Mouse (Mus musculus): ENCODE results near the gene Zfp442. TPM values are rescaled to one million over a fixed set of nuclear protein-coding genes. Genes with fewer than 3 reads are reported as not detected.
A peak's percentile ranks its signal among the peaks of the same experiment; 100 is the strongest.
"Not testable (repeated sequence)": the region's sequence is repeated elsewhere in the genome, so short reads cannot be mapped to it uniquely, and the experiment has no call there.

Zfp442 gene
- total RNA-seq (2022), result 10 to 100 TPM in 1 of 4 experiments, 1 to 10 TPM in 3; 8.3 to 10.0 (median 8.9) TPM

DNA sequence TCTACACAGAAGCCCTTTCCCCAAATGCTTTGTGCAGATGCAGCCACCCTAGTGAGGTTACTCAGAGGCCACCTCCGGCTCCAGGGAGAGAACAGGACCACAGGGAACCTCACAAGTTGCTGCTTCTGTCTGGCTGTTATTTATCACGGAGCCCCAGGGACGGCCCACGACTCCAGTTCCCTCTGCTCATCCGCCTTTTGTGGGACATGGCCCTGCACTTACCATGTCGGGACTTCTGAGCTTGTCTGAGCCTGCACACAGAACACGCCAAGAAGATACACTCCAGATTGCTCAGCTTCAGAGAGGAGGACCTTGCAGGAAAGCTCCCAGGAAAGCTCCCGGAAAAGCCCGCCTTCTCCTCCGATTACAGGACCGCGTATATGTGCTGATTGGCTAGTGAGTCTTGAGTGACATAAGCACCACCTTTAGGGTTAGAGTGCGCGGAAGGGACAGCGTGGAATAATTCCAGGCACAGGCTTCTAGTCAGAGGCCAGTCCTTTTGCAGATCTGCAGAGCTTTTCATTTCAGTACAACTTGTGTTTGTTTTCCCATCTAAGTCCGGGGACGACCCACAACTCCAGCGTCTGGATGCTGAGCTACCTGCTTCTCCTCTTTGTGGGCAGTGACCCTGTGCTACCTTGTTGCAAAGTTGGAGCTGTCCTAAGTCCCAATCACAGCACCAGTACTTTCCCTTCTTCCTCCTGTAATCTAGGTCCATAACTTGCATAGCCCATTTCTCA lies at the start of gene Zfp442:
Zfp442 (minus strand) TSS at position 307 of the 740 bp plus-strand sequence.
- DNase-seq (ENCODE audit: low spot score in 2 of 2), result peak; percentile 66 to 77

DNA sequence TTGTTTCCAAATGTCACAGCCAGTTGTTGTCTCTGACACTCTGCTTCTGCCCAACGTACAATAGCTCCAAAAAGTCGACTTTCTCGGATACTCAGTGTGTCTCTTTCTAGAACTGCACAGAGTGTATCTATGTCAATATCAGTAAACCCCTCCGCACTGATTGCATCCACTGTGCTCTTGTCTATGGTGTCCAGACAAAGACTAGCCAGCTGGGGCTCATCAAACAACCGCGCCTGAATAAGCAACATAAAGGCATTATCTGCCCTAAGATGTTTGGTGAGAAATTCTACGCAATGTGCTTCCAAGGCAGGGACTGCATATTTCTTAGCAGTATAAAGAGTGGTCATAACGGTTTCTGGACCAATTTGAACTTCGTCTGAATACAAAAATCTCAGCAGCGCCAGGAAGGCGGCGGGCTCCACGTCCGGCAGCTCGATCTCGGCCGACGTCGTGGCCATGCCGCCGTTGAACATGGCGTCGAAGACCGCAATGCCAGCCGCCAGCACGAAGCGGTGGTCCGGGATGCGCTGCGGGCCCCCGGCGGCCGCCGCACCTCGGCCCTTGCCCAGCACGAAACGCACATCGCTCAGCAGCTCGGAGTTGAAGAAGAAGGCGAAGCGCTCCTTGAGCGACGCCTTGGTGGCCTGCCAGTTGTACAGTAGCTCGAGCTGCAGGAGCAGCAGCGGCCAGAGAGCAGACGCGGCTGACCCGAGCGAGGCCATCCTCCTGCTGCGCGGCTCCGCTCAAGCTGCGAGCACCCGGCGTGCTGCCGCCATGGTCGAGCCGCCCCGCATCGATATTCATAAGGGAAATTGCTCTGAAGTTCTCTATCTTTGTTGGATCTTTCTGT lies 49.1 kb upstream of the Zfp442 start:
- not testable (repeated sequence) for DNase-seq (ENCODE audit: low spot score in 2 of 2)

DNA sequence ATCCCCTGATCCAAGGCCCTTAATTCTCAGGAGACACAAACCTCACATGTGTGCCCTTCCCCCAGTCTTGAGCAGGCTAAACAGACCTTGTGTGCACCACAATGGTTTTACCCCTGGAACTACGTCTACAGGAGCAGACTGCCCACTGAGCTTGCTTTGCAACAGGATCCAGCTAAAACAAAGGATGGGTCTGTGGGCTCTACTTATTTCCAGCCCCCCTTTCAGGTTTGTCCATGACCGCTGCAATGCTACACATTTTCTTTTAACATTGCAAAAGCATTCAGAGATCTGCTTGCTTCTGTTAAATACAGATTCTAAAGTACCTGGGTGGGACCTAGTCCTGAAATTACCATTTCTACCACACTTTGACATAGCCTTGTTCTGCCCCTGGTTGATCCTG lies 41.7 kb upstream of the Zfp442 start:
- no peak for DNase-seq (ENCODE audit: low spot score in 2 of 2)

DNA sequence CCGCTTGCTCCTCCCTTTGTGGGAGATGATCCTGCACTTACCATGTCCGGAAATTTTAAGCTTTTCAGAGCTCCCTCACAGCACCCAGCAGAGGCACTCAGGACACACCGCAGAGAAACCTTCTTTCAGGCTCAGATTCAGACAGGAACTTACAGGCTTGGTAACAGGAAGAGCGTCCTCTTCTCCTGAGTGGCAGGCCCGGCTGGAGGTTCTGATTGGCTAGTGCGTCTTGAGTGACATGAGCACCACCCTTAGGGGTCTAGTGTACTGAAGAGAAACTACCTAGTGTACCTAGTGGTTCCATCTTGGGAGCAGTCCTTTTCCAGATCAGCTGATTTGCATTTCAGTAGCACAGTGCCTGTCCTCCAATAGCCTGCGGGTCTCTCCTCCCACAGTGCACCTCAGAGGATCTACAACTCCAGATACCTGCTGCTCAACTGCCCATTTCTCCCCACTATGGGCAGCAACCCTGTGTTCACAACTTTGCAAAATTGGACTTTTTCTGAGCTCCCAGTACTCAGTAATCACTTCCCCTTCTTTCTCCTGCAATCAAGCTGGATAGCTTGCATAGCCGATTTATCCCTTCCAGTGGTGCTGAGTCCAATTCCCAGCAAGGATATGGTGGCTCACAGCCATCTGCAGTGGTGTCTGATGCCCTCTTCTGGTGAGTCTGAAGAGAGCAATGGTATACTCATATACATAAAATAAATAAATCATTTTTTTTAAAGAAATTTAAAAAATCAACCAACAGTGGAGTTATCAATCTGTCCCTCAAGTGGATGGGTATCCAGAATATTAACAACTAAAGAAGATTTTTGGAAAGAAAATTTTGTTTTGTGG lies 33.9 kb upstream of the Zfp442 start, which contains the start of gene Zfp345:
Zfp345 (minus strand) TSS at position 153 of the 840 bp plus-strand sequence.
- DNase-seq (ENCODE audit: low spot score in 2 of 2), result not testable (repeated sequence)

DNA sequence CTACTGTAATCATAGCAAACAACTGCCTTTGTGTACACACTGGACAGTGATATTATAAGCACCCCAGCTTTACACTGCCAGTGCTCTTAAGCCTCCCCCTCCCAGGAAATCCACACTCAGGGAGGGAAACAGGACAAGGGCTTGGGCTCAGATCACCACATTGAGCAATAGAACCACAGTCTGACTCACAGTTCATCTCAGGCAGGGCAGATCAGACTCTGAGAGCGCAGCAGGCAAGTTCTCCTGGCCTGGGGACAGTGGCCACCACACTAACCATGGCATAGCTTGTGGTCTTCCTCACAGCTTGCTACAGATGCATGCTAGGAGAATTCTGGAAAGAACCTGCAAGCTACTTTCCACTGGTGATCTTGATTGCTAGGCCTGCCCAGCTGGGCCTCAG lies 12.2 kb downstream of the Zfp442 start:
- not testable (repeated sequence) for DNase-seq (ENCODE audit: low spot score in 2 of 2)

DNA sequence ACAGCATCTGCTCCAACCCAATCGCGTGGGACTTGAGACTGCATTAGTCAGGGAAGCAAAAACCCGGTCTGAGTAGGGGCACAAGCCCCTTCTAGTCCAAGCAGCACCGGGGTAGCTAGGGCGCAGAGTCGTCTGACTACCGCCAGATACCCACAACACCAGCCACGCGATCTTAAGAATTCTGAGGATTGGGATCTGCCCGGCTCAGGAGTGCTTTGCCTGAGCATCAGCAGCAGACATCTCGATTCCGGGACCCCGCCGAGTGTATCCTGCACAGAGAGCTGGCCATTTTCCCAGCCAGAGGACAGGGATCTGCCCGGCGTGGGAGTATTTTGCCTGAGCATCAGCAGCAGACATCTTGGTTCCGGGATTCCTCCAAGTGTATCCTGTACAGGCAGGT lies 39.1 kb downstream of the Zfp442 start:
- not testable (repeated sequence) for DNase-seq (ENCODE audit: low spot score in 2 of 2)

DNA sequence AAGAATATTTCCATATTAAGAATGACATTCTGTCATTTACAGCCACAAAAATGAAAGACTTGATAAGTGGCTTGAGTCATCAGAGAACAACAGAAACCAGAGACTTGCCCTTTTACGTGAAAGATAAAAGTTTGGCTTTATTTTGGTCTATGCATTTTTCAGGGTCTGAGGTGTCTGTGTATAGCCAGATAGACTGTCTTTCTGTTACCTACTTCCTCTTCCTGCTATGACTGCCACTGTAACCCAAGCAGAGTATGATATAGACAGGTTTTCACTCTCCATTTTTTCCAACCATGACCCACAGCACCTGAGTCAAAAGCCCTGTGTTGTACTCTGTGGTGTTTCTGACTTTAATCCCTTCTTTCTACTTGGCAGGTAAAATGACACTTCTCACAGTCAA lies 61.1 kb downstream of the Zfp442 start:
- no peak for DNase-seq (ENCODE audit: low spot score in 2 of 2)

DNA sequence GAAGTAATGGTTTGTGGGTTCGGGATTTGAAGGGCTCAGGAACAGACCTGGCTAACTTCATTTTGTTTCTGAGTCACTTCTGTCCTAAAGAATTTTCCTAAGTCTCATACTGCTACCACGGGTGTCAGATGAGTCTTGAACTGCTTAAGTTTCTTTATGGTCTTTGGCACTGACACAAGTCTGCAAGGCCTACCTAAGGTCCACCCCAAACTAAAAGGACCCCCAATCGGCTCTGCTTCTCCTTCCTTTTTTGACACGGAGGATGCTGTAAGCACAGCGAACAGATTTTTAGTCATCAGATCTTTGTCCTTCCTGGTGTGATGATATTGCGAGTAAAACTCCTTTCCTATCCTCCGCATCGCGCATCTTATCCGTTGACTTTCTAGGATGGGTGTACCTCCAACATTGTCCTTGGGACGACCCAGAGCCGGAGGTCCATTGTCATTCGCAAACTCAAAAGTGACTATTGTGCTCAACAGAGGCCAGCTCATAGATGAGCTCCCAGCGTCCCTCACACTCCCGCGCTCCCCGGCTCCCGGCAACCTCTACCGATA lies 65.7 kb downstream of the Zfp442 start:
- DNase-seq (ENCODE audit: low spot score in 2 of 2), result not testable (repeated sequence)

DNA sequence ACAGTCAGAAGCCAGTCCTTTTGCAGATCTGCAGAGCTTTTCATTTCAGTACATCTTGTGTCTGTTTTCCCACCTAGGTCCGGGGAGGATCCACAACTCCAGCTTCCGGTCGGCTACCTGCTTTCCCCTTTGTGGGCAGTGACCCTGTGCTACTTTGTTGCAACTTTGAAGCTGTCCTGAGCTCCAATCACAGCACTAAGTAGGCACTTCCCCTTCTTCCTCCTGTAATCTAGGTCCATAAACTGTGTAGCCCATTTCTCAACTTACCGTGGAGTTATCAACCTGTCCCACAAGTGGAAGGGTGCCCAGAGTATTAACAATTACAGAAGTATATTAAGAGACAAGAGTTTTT lies 88.4 kb downstream of the Zfp442 start:
- DNase-seq (ENCODE audit: low spot score in 2 of 2), result no peak

DNA sequence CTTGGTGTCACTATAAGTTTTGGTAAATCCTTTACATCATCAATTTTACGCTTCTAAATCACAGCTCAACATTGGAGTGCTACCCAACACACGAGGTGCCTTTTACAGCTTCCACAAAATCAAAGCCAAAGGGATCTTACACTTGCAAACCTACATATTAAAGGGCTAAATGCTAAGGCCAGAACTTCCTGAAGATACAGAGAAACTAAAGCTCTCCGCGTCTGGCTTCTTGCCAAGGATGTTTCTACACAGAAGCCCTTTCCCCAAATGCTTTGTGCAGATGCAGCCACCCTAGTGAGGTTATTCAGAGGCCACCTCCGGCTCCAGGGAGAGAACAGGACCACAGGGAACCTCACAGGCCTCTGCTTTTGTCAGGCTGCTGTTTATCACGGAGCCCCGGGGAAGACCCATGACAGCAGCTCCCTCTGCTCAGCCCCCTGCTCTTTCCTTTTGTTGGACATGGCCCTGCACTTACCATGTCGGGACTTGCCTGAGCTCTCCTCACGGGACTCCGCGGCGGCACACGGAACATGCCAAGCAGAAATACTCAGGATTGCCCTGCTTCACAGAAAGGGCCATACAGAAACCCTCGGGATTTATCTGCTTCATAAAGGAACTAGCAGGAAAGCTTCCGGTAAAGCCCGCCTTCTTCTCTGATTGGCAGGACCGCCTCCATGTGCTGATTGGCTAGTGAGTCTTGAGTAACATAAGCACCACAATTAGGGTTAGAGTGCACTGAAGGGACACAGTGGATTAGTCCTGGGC lies 89.0 kb downstream of the Zfp442 start, which contains the start of gene 3300002I08Rik:
3300002I08Rik (minus strand) TSS at position 653 of the 765 bp plus-strand sequence.
- peak; percentile 90 to 91 for DNase-seq (ENCODE audit: low spot score in 2 of 2)

Other genes starting within 250 kb of the Zfp442 start
- 10 to 100 TPM in 3 of 4 experiments, 1 to 10 TPM in 1; 9.6 to 13.2 (median 11.5) TPM for gene Zfp937, start 233.4 kb downstream of the Zfp442 start, total RNA-seq (2022)
- gene Gm21994, start 195.9 kb downstream of the Zfp442 start, total RNA-seq (2022), result 10 to 100 TPM in 2 of 4 experiments, 1 to 10 TPM in 2; 6.2 to 11.5 (median 9.0) TPM
- under 1 TPM; 0.11 to 0.54 (median 0.26) TPM for gene Gm14124, start 194.0 kb downstream of the Zfp442 start, total RNA-seq (2022)
- 1 to 10 TPM in 2 of 4 experiments, not detected in 2; 1.9 to 2.1 TPM for gene Gm10130, start 127.8 kb downstream of the Zfp442 start, total RNA-seq (2022)
- 10 to 100 TPM; 10.5 to 11.8 (median 11.0) TPM for gene 3300002I08Rik, start 88.7 kb downstream of the Zfp442 start, total RNA-seq (2022)
- gene Zfp345, start 33.6 kb upstream of the Zfp442 start, total RNA-seq (2022), result under 1 TPM in 3 of 4 experiments, not detected in 1; 0.12 to 0.55 (median 0.36) TPM
- gene Cst7, start 118.9 kb upstream of the Zfp442 start, total RNA-seq (2022), result 100 to 1,000 TPM in 2 of 4 experiments, not detected in 2; 138 to 173 TPM
- 10 to 100 TPM; 56.6 to 61.9 (median 58.1) TPM for gene Apmap, start 157.1 kb upstream of the Zfp442 start, total RNA-seq (2022)
- 10 to 100 TPM; 26.4 to 33.7 (median 28.2) TPM for gene Acss1, start 217.0 kb upstream of the Zfp442 start, total RNA-seq (2022)
- not detected for gene Vsx1, start 237.9 kb upstream of the Zfp442 start, total RNA-seq (2022)